Mouse (Mus musculus) liver, adult 2 months (tissue): ENCODE measurements around the gene Unc13b. TPM values are rescaled to one million over a fixed set of nuclear protein-coding genes. Genes with fewer than 3 reads are reported as not detected.

Experiments used
- DNase-seq: peaks from one replicate; pipeline ENCODE4 v3.0.0-alpha.2; 2011; ENCODE audit warnings: low read depth, low spot score; ENCODE audit errors: extremely low read depth
- H3K27ac ChIP-seq: fragments of 200-500 bp; replicated peaks from 2 replicates; pipeline ENCODE4 v1.5.1; 2012; ENCODE audit warnings: low read depth, mild to moderate bottlenecking, control low read depth, inconsistent platforms, low read length; ENCODE audit not compliant: insufficient read depth
- H3K27me3 ChIP-seq: fragments of 200-500 bp; 2 replicates; pipeline ENCODE4 v1.6.1; 2012; ENCODE audit warnings: mild to moderate bottlenecking, moderate library complexity, low read length, inconsistent platforms; ENCODE audit not compliant: control insufficient read depth, insufficient read depth
- H3K36me3 ChIP-seq: fragments of 200-500 bp; 2 replicates; pipeline ENCODE4 v1.6.1; 2012; ENCODE audit warnings: low read length, inconsistent platforms; ENCODE audit not compliant: control insufficient read depth, insufficient read depth
- H3K4me1 ChIP-seq: fragments of 200-500 bp; 2 replicates; pipeline ENCODE4 v1.6.1; 2011; ENCODE audit warnings: low read length; ENCODE audit not compliant: control insufficient read depth, insufficient read depth
- H3K4me3 ChIP-seq: fragments of 200-500 bp; 2 replicates; pipeline ENCODE4 v1.5.1; 2011; ENCODE audit warnings: low read depth, mild to moderate bottlenecking, control low read depth, low read length, moderate library complexity; ENCODE audit not compliant: insufficient read depth
- H3K79me2 ChIP-seq: fragments of 200-500 bp; 2 replicates; pipeline ENCODE4 v1.6.1; 2012; ENCODE audit warnings: inconsistent platforms, mild to moderate bottlenecking, low read length, moderate library complexity; ENCODE audit not compliant: control insufficient read depth, insufficient read depth
- H3K9ac ChIP-seq: fragments of 200-500 bp; 2 replicates; pipeline ENCODE4 v1.6.1; 2012; ENCODE audit warnings: low read depth, mild to moderate bottlenecking, control low read depth, inconsistent platforms, low read length
- CTCF ChIP-seq: fragments of 200-500 bp; IDR thresholded peaks from 2 replicates; pipeline ENCODE4 v1.5.1; 2011; ENCODE audit warnings: low read depth, low read length, control low read depth
- POLR2A ChIP-seq: fragments of 200-500 bp; IDR thresholded peaks from 2 replicates; pipeline ENCODE4 v1.6.1; 2011; ENCODE audit warnings: low read length, control low read depth; ENCODE audit not compliant: insufficient read depth; ENCODE audit errors: extremely low read depth
- WGBS: fragments of 180-500 bp; shearing (Covaris S2); methylation state at CpG from one replicate; pipeline ENCODE4 v1.1.7; 2018; 5-methylcytosine and 5-hydroxymethylcytosine counted together
- polyA plus RNA-seq: library from polyadenylated mRNA; depleted of rRNA; stranded (reverse); fragments of >200 nt; gene quantifications from 2 replicates; pipeline ENCODE4 v1.2.3, GENCODE M21; 2012
- total RNA-seq: library from RNA; depleted of rRNA; stranded (reverse); fragments of >200 nt; gene quantifications from 2 replicates; pipeline ENCODE4 v1.2.3, GENCODE M21; 2014

Gene Unc13b
- total and polyA plus RNA-seq, 2 experiments, result 2.6 to 3.7 TPM

DNA sequence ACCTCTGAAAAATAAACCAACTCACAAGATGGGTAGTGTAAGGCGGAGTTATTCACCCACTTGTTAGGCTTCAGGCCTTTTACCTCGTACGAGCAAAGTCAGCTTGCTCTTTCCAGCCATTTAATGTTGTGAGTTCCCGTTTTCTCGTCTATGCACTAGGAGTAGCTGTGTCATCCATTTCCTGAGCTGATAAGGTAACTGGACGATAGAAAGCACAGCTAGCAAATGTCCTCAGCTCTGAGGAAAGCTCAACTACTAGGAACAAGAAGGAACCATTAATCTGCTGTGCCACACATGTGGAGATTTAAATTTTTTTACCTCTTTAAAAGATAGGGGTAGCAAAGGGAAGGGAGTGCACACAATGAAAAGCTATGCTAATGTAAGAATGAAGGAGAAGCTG, 192.5 kb downstream of the Unc13b start:
- no peak for DNase-seq
- H3K9ac ChIP-seq, result no peak overlapping the region

GRCm38 (mm10) chr4:43257040-43257439, 198.3 kb downstream of the Unc13b start:
- TF ChIP-seq POLR2A (no peak), CTCF (no peak)
- H3K27ac ChIP-seq, result no peak overlapping the region
- H3K4me3 ChIP-seq, result no peak overlapping the region
- H3K9ac ChIP-seq, result no peak overlapping the region
- 98% methylated on average over 2 of the region's 2 CpGs for WGBS
- H3K36me3 ChIP-seq, result no peaks in the 10 kb centered on the region; the same call in 1 of the 2 replicates
- no peak for DNase-seq
- H3K4me1 ChIP-seq, result no peaks in the 10 kb centered on the region
- no peaks in the 10 kb centered on the region for H3K79me2 ChIP-seq
- no peaks in the 10 kb centered on the region for H3K27me3 ChIP-seq

More for the DNA sequence above, 192.5 kb downstream of the Unc13b start:
- no peak overlapping the region for H3K4me3 ChIP-seq
- TF ChIP-seq POLR2A, result no peak
- peaks cover 3% of the 10 kb centered on the region; the same call in 1 of the 2 replicates for H3K36me3 ChIP-seq
- H3K27ac ChIP-seq, result no peak overlapping the region
- WGBS, result 70% methylated on average over 6 of the region's 6 CpGs
- no peaks in the 10 kb centered on the region for H3K27me3 ChIP-seq
- H3K4me1 ChIP-seq, result no peaks in the 10 kb centered on the region
- H3K79me2 ChIP-seq, result no peaks in the 10 kb centered on the region

GRCm38 (mm10) chr4:43258556-43258955, 199.8 kb downstream of the Unc13b start:
- no peaks in the 10 kb centered on the region for H3K79me2 ChIP-seq
- H3K4me1 ChIP-seq, result no peaks in the 10 kb centered on the region
- H3K36me3 ChIP-seq, result no peaks in the 10 kb centered on the region; the same call in 1 of the 2 replicates
- TF ChIP-seq POLR2A (no peak), CTCF (no peak)
- no peak overlapping the region for H3K9ac ChIP-seq
- H3K27me3 ChIP-seq, result no peaks in the 10 kb centered on the region
- no peak for DNase-seq
- no peak overlapping the region for H3K4me3 ChIP-seq
- WGBS, result 88% methylated on average over 4 of the region's 4 CpGs
- H3K27ac ChIP-seq, result no peak overlapping the region

- no peak overlapping the region for H3K9ac ChIP-seq
Observed at GRCm38 (mm10) chr4:43259435-43259834, 200.7 kb downstream of the Unc13b start.

DNA sequence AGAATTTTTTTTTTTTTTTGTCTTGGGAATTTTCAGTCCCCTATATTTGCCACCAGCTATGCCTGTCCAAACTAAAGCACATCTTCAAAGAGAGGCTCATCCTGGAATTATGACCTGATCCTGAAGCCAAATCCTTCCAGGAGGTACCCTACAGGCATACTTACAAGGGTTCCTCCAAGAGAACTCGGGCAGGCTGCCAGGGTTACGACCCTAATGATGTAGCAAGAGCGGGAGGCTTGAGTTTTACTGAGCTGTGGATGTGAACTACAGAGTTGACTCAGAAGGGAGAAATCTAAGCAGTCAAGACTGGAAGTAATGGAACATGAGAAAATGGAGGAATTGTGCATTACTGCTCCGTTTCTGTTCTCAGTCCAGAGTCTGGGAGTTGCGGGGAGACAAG, 201.3 kb downstream of the Unc13b start:
- Histone ChIP-seq H3K27me3 (no peaks in the 10 kb centered on the region), H3K4me3 (no peak overlapping the region), H3K79me2 (no peaks in the 10 kb centered on the region), H3K9ac (no peak overlapping the region), H3K27ac (no peak overlapping the region), H3K4me1 (no peaks in the 10 kb centered on the region), H3K36me3 (no peaks in the 10 kb centered on the region; the same call in 1 of the 2 replicates)
- DNase-seq, result no peak
- TF ChIP-seq CTCF (no peak), POLR2A (no peak)
- WGBS, result 72% methylated on average over 5 of the region's 5 CpGs

More at GRCm38 (mm10) chr4:43259435-43259834, 200.7 kb downstream of the Unc13b start:
- 96% methylated on average over 3 of the region's 3 CpGs for WGBS
- Histone ChIP-seq H3K79me2 (no peaks in the 10 kb centered on the region), H3K27me3 (no peaks in the 10 kb centered on the region), H3K27ac (no peak overlapping the region), H3K36me3 (no peaks in the 10 kb centered on the region; the same call in 1 of the 2 replicates), H3K4me3 (no peak overlapping the region), H3K4me1 (no peaks in the 10 kb centered on the region)
- TF ChIP-seq POLR2A, result no peak
- no peak for TF ChIP-seq CTCF
- DNase-seq, result no peak

DNA sequence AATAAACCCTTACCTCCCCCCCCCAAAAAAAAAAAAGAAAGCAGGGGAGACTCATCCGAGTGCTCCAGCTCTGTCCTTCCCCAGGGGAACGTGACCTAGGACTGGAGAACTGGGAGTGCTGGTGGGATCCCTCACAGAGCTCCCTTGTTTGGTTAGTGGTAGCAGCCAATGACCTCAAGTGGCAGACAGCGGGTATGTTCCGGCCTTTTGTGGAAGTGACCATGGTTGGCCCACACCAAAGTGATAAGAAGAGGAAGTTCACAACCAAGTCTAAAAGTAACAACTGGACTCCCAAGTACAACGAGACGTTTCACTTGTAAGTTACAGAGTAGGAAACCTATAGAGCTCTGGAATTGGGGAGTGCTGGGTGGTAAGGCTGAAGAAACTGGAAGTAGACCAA, 204.1 kb downstream of the Unc13b start:
- Histone ChIP-seq H3K27me3 (no peaks in the 10 kb centered on the region), H3K4me3 (no peak overlapping the region), H3K4me1 (no peaks in the 10 kb centered on the region), H3K9ac (no peak overlapping the region), H3K27ac (no peak overlapping the region), H3K36me3 (no peaks in the 10 kb centered on the region; the same call in 1 of the 2 replicates), H3K79me2 (no peaks in the 10 kb centered on the region)
- WGBS, result 88% methylated on average over 6 of the region's 6 CpGs
- TF ChIP-seq CTCF, result no peak
- no peak for TF ChIP-seq POLR2A
- peak; percentile 30 for DNase-seq
